Mouse (Mus musculus): ENCODE measurements around the gene Ino80. TPM values are rescaled to one million over a fixed set of nuclear protein-coding genes. Genes with fewer than 3 reads are reported as not detected.

The Ino80 gene
- polyA plus RNA-seq (2012; rRNA removed) = 7.3 and 8.0 TPM in 2 replicates

- under 1% methylated on average over 68 of the region's 72 CpGs for WGBS
- no peaks in the 10 kb centered on the region for H3K4me1 ChIP-seq (ENCODE audit: control insufficient read depth, insufficient read depth, insufficient read length)
Measured at GRCm38 (mm10) chr2:119477571-119478396, at the start of gene Ino80. Gene Ino80 (minus strand): TSS chr2:119477687.

DNA sequence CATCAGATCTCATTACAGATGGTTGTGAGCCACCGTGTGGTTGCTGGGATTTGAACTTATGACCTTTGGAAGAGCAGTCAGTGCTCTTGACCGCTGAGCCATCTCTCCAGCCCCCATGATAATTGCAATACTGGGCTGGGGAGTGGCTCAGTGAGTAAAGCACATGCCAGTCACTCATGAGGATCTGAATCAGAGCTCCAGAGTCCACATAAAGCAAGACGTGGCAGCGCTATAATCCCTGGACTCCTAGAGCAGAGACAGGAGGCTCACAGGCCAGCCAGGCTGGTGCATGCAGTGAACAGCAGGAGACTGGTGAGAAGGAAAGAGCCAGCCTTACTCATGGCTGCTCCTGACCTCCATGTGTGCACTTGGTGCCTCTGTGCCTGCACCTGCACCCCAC, 47.9 kb upstream of the Ino80 start:
- H3K4me1 ChIP-seq (ENCODE audit: control insufficient read depth, insufficient read depth, insufficient read length) = no peaks in the 10 kb centered on the region
- H3K27ac ChIP-seq (ENCODE audit: insufficient read depth, low read length) = no peak overlapping the region
- 79% methylated on average over 4 of the region's 4 CpGs for WGBS
- H3K27me3 ChIP-seq (ENCODE audit: control insufficient read depth, insufficient read depth, low read length) = no peaks in the 10 kb centered on the region
- H3K4me3 ChIP-seq (ENCODE audit: extremely low read depth, insufficient read depth, insufficient read length) = no peak overlapping the region
- no peaks in the 10 kb centered on the region for H3K36me3 ChIP-seq (ENCODE audit: control insufficient read depth, insufficient read depth, low read length)
- no peak for DNase-seq (ENCODE audit: low read depth in 1 of 2, low spot score in 2 of 2)
- TF ChIP-seq POLR2A (IDR thresholded peaks at IDR 0.05; ENCODE audit: low read depth, low read length) = no peak
- TF ChIP-seq CTCF (IDR thresholded peaks at IDR 0.05; ENCODE audit: extremely low read depth, insufficient read depth, insufficient read length, insufficient replicate concordance) = no peak

More at GRCm38 (mm10) chr2:119477571-119478396, at the start of gene Ino80:
- peak; percentile 98 to 99 for DNase-seq (ENCODE audit: low read depth in 1 of 2, low spot score in 2 of 2)
- peak within 1 kb of the TSS; percentile 99 for H3K27ac ChIP-seq (ENCODE audit: insufficient read depth, low read length)
- H3K4me3 ChIP-seq (ENCODE audit: extremely low read depth, insufficient read depth, insufficient read length) = peak within 1 kb of the TSS; percentile 85
- no peaks in the 10 kb centered on the region for H3K36me3 ChIP-seq (ENCODE audit: control insufficient read depth, insufficient read depth, low read length)
- TF ChIP-seq POLR2A (IDR thresholded peaks at IDR 0.05; ENCODE audit: low read depth, low read length) = peak; percentile 85
- TF ChIP-seq CTCF (IDR thresholded peaks at IDR 0.05; ENCODE audit: extremely low read depth, insufficient read depth, insufficient read length, insufficient replicate concordance) = no peak
- H3K27me3 ChIP-seq (ENCODE audit: control insufficient read depth, insufficient read depth, low read length) = no peaks in the 10 kb centered on the region

DNA sequence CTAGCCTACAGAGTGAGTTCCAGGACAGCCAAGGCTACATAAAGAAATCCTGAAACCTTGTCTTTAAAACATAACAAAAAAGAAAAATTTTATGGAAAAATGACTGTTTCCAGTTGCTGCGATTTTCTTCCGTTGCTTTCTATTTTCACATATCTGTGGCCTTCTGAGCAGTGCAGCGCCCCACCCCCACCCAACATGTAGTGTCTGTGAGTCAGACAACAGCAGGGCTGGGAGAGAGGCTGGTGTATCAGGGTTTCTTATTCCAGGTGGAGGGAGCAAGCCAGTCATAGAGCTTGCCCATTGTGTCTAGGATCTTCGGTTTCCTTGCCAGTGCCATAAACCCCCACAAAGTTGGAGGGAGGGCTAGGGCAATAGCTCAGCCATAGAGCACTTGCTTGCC, 46.3 kb upstream of the Ino80 start:
- 85% methylated on average over 4 of the region's 4 CpGs for WGBS
- Histone ChIP-seq H3K4me1 (ENCODE audit: control insufficient read depth, insufficient read depth, insufficient read length) (no peaks in the 10 kb centered on the region), H3K27me3 (ENCODE audit: control insufficient read depth, insufficient read depth, low read length) (no peaks in the 10 kb centered on the region), H3K36me3 (ENCODE audit: control insufficient read depth, insufficient read depth, low read length) (no peaks in the 10 kb centered on the region), H3K4me3 (ENCODE audit: extremely low read depth, insufficient read depth, insufficient read length) (no peak overlapping the region), H3K27ac (ENCODE audit: insufficient read depth, low read length) (no peak overlapping the region)
- DNase-seq (ENCODE audit: low read depth in 1 of 2, low spot score in 2 of 2) = no peak
- TF ChIP-seq CTCF (IDR thresholded peaks at IDR 0.05; ENCODE audit: extremely low read depth, insufficient read depth, insufficient read length, insufficient replicate concordance) (no peak), POLR2A (IDR thresholded peaks at IDR 0.05; ENCODE audit: low read depth, low read length) (no peak)

- Histone ChIP-seq H3K27me3 (ENCODE audit: control insufficient read depth, insufficient read depth, low read length) (no peaks in the 10 kb centered on the region), H3K4me1 (ENCODE audit: control insufficient read depth, insufficient read depth, insufficient read length) (peaks cover 3% of the 10 kb centered on the region; the same call in 1 of the 2 replicates), H3K4me3 (ENCODE audit: extremely low read depth, insufficient read depth, insufficient read length) (no peak overlapping the region), H3K36me3 (ENCODE audit: control insufficient read depth, insufficient read depth, low read length) (no peaks in the 10 kb centered on the region), H3K27ac (ENCODE audit: insufficient read depth, low read length) (no peak overlapping the region)
- 81% methylated on average over 7 of the region's 7 CpGs for whole genome bisulfite sequencing
- DNase-seq (ENCODE audit: low read depth in 1 of 2, low spot score in 2 of 2) = no peak
- no peak for TF ChIP-seq POLR2A (IDR thresholded peaks at IDR 0.05; ENCODE audit: low read depth, low read length)
- no peak for TF ChIP-seq CTCF (IDR thresholded peaks at IDR 0.05; ENCODE audit: extremely low read depth, insufficient read depth, insufficient read length, insufficient replicate concordance)
Measured at GRCm38 (mm10) chr2:119520550-119520949, 43.1 kb upstream of the Ino80 start.

DNA sequence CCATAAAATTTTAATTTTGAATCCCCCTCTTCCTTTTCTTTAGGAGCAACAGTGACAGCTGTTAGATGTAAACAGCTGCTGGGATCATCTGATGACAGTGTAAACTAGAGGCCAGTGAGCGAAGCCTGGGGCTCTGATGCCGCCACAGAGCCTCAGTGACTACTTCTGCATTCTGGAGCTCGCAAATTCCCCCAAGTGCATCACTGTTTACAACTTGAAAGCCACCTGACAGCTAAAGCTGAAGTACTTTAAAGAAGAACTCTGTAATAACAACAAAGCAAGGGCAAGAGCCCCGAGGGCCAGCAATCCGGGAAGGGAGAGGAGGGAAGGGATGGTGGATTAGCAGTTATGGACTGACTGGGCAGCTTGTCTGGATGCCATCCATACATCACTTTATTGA, 39.3 kb upstream of the Ino80 start:
- no peaks in the 10 kb centered on the region for H3K36me3 ChIP-seq (ENCODE audit: control insufficient read depth, insufficient read depth, low read length)
- peaks cover 3% of the 10 kb centered on the region; the same call in 1 of the 2 replicates for H3K4me1 ChIP-seq (ENCODE audit: control insufficient read depth, insufficient read depth, insufficient read length)
- H3K4me3 ChIP-seq (ENCODE audit: extremely low read depth, insufficient read depth, insufficient read length) = no peak overlapping the region
- H3K27me3 ChIP-seq (ENCODE audit: control insufficient read depth, insufficient read depth, low read length) = no peaks in the 10 kb centered on the region
- 29% methylated on average over 5 of the region's 5 CpGs for WGBS
- TF ChIP-seq POLR2A (IDR thresholded peaks at IDR 0.05; ENCODE audit: low read depth, low read length) = no peak
- no peak for TF ChIP-seq CTCF (IDR thresholded peaks at IDR 0.05; ENCODE audit: extremely low read depth, insufficient read depth, insufficient read length, insufficient replicate concordance)
- H3K27ac ChIP-seq (ENCODE audit: insufficient read depth, low read length) = no peak overlapping the region
- peak; percentile 9 to 44 for DNase-seq (ENCODE audit: low read depth in 1 of 2, low spot score in 2 of 2)

DNA sequence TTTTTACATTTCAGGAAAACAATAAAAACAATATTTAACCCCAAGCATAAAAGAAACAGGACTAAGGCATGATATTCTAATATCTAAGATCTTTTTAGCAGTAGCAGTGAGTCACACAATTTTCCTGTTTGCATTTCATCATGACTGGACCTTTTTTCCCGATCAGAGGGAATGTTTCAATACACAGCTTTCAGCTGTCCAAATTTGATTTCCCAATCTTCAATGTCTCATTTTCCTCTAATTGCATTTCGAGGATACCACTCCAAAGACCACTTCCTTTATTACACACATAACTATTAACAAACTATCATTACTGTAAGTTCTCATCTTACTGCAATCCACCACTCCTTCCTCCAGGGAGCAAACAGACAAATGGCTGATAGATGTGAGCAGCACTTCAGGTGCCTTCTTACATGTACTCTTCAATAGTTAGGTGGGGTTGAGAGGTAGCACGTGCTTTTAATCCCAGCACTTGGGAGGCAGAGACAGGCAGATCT, 36.6 kb upstream of the Ino80 start:
- Histone ChIP-seq H3K27ac (ENCODE audit: insufficient read depth, low read length) (no peak overlapping the region), H3K4me3 (ENCODE audit: extremely low read depth, insufficient read depth, insufficient read length) (no peak overlapping the region), H3K36me3 (ENCODE audit: control insufficient read depth, insufficient read depth, low read length) (no peaks in the 10 kb centered on the region), H3K27me3 (ENCODE audit: control insufficient read depth, insufficient read depth, low read length) (no peaks in the 10 kb centered on the region), H3K4me1 (ENCODE audit: control insufficient read depth, insufficient read depth, insufficient read length) (peaks cover 3% of the 10 kb centered on the region; the same call in 1 of the 2 replicates)
- WGBS = 83% methylated on average over 3 of the region's 3 CpGs
- no peak for DNase-seq (ENCODE audit: low read depth in 1 of 2, low spot score in 2 of 2)
- TF ChIP-seq CTCF (IDR thresholded peaks at IDR 0.05; ENCODE audit: extremely low read depth, insufficient read depth, insufficient read length, insufficient replicate concordance) (no peak), POLR2A (IDR thresholded peaks at IDR 0.05; ENCODE audit: low read depth, low read length) (no peak)

- Histone ChIP-seq H3K4me1 (ENCODE audit: control insufficient read depth, insufficient read depth, insufficient read length) (peaks cover 3% of the 10 kb centered on the region; the same call in 1 of the 2 replicates), H3K27me3 (ENCODE audit: control insufficient read depth, insufficient read depth, low read length) (no peaks in the 10 kb centered on the region), H3K36me3 (ENCODE audit: control insufficient read depth, insufficient read depth, low read length) (no peaks in the 10 kb centered on the region), H3K27ac (ENCODE audit: insufficient read depth, low read length) (no peak overlapping the region), H3K4me3 (ENCODE audit: extremely low read depth, insufficient read depth, insufficient read length) (no peak overlapping the region)
- no peak for DNase-seq (ENCODE audit: low read depth in 1 of 2, low spot score in 2 of 2)
- WGBS = 93% methylated on average over 3 of the region's 3 CpGs
- TF ChIP-seq POLR2A (IDR thresholded peaks at IDR 0.05; ENCODE audit: low read depth, low read length) = no peak
- no peak for TF ChIP-seq CTCF (IDR thresholded peaks at IDR 0.05; ENCODE audit: extremely low read depth, insufficient read depth, insufficient read length, insufficient replicate concordance)
Measured at GRCm38 (mm10) chr2:119512292-119512691, 34.8 kb upstream of the Ino80 start.

All from spleen, adult 2 months (tissue).